Mouse (Mus musculus) A20 (cell line): ENCODE results near the gene Nutf2-ps1.

ENCODE experiments used
- DNase-seq: peaks from one replicate; pipeline ENCODE4 v3.0.0-alpha.2; 2011; ENCODE audit warnings: low read depth, low spot score

Gene Nutf2-ps1

DNA sequence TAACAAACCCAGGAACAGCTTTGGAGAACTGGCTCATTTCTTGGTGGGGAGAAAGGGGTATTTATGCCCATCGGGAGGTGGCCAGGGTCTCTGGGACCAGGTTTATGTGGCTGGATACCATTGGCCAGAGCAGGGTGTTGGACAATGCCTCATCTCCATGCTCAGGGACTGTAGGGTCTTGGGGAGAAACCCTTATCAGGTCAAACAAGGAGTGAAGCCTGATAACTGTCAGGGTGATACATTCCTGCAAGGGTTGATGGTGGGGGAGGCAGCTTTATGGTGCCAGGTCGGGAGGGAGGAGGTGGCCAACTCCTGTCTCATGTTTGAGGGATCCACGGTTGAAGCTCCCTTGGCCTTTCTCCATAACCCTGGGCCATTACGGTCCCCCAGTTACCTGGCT, 17.8 kb downstream of the Nutf2-ps1 start:
- DNase-seq = no peak

DNA sequence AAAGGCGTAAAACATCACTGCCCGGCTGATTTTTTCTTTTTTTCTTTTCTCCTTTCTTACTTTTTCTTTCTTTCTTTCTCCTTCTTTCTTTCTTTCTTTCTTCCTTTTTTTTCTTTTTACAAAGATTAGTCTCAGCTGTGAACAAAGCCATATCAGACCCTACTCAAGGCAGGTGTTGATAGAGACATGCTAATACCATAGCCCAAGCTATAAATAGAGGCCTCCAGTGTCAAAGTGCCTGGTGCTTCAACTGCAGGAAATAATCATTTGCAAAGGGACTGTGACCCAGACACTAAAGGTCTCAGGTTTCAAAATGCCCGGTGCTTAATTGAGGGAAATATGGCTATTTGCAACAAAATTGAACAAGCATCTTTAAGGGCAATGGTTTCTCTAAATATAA, 20.3 kb downstream of the Nutf2-ps1 start:
- DNase-seq = no peak

DNA sequence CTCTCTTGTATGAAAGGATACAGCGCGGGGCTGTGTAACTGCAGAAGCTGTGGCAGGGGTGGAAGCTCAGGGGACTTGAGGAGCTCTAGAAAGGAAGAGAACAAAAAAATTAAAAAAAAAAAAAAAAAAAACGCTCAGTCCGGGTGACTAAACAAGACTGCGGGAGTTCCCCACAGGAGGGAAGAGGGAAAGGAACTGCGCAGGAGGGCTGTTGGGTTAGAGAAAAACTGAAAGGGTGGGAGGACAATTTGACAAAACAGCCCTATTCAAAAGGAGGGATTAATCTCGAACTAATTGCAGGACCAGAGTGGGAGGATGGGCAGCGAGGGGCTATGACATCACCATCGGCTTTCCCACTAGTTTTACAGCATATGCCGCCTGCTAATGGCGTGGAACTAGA, 21.0 kb downstream of the Nutf2-ps1 start:
- DNase-seq = no peak

DNA sequence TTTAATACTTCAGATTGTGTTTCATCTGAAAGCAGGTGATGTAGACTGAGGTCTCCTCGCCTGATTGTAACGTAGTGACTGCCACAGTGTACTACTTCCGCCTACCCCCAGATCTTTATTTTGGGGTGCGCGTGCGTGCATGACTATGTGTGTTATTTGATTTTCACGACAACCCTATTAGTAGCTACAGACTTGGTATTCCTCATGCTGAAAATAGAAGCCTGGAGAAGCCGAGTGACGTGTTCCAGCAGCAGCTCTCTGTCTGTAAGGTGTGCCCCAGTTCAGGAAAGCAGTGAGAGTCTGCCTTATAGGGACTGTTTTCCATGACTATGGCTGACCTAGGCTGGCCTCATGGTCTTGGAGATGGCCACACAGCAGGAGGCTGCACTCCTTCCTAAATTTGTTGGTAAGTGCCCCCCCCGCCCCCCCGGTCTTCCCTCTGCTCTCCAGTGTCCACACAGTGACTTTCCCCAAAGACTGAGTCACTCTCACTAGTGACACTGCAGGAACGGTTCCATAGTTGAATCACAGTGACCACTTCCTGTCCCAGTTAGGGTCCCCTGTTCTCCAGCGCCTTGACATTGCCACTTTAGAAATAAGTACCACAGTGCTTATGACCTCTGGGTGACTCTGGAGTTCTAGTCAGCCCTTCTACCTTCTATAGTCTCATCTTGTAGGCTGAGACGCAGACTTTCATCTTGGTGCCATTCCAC, 23.1 kb downstream of the Nutf2-ps1 start:
- no peak for DNase-seq

DNA sequence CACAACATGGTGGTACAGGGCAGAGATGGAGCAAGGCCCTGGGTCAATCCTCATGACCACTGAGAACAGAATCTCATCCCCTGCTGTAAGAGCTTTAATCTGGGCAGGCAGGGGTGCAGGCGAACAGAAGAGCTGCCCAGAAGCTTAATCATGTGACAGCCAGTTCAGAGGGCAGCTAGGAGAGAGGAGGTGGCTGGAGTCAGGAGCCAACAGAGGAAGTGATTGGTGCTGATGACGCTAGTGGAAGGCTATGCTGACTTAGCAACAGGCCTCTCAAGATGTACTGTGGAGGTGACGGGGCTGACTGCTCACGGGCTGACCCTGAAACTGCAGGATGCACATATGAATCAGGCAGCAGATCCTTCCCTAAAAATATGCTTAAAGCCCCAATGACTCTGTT, 24.7 kb downstream of the Nutf2-ps1 start:
- DNase-seq = no peak

DNA sequence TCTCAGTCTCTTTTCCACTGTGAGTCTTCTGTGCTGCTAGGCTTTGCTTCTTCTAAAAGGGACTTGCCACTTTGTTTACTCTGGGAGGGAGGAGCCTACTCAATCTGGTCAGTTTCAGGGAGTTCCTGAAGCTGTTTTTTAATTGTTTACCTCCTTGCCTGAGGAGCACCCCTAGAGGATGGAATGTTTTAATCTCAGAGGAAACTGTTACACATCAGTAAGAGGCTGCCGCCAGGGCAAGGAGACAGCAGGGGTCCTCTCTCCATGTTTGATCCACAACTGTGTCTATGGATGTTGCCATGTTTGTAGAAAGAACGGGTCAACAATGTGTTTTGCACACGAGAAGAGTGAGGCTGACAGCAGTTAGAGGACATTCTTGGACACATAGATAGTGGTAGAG, 28.4 kb downstream of the Nutf2-ps1 start:
- no peak for DNase-seq

DNA sequence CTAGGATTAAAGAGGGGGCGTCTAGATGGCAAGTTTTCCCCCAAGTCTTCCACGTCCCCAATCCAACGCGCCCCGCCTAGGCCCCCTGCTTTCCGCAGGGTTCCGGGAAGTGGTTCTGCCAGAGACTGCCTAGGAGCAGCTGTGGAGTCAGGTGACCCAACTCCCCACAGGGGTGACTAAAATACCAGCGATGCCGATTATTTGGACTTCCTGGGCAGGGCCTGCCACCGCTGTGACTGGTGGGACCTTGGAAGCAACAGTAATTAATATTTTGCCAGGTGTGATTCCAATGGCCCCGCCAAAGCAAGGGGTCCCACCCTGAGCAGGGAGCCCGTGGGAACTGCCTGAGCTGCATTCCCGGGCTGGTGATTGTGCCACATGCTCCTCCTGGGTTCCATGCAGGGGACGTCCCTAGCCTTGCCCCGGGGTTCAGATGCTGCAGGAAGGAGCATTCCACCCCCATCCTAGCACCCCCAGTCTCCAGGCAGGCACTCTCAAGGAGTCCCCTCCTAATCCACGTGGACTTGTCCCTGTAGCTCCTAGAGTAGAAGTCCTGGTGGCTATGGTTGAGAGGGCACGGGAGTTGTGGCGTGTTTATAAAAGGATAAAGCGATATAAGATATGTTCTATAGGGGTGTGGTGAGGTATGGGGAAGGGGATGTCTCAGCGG, 31.5 kb downstream of the Nutf2-ps1 start:
- DNase-seq = no peak

DNA sequence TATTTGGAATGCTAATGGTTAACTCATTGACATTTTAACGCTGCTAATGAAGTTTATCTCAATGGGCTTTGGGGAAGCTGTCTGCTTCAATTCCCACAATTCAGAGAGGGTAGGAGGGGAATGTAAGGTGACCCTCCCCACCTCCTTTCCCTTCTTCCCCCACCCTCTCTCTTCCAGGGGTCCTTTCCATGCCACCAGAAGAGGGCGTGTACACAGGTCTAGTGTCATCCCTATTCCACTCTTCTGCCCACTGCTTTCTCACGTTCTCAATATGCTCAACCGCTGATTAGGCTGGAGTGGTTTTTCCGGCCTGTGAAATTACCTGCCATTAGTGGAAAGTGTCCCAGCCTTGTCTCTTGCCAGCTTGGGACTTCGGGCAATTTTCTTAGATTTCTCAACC, 32.0 kb downstream of the Nutf2-ps1 start:
- DNase-seq = no peak

DNA sequence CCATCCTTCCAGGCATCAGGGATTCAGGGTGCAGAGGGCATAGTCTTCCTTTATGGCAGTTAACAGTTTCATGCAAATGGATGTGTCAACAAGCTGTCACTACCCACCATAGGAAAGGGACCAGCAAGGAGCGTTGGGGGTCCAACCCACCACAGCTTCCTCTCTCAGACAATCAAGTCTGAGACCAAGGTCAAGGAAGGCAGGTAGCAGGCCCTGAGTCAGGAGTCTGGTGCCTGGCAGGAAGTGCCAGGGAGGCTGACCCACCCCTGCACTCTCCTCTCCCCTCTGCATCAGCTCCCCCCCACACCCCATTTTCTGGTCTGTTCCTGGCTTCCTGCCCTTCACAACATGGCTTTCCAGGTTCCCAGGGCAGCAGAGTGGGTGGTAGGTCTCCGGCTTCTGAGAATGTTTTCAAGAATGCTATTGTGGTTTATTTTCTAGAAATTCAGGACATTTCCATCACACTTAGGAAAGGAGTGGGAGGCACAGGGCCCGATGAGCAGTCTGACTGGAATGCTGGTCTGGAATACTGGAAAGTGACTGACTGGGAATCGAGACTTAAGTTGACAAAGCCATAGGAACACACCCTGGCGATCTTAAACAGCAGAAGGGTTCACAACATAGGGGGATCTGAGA, 33.8 kb downstream of the Nutf2-ps1 start:
- DNase-seq = no peak

DNA sequence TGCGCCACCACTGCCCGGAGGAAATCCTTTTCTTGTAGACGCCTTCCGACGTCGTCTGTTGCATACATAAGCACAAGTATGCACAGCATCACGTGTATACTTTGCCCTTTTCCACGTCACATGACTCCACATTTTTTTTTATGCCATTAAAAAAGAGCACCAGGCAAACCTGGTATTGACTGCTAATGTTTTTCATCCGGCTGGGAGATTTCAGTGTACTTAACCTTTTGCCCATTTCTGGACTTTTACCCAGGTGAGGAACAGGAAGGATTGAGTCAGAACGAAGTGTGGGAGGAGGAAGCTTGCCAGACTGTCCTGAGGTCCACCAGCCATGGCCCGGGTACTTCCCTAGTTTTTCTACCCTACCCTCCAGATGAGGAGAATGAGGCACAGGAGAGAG, 34.5 kb downstream of the Nutf2-ps1 start:
- DNase-seq = no peak

DNA sequence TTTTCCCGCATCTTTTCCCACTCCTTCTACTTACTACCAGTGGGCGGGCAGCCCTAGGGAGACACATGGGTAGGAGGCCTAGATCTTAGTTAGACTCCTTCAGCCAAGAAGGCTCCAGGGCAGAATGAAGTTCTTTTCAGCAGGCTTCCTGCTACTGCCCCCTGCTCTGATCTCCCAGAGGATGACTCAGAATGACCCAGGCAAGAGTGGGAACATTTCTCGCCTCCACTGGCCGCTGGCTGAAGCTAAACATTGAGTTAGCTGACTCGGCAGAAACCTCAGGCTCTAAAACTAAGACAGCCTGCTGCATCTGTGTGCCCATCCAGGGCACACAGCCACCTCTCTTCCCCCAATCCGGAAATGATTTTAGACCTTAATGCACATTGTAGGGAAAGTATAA, 36.1 kb downstream of the Nutf2-ps1 start:
- no peak for DNase-seq

DNA sequence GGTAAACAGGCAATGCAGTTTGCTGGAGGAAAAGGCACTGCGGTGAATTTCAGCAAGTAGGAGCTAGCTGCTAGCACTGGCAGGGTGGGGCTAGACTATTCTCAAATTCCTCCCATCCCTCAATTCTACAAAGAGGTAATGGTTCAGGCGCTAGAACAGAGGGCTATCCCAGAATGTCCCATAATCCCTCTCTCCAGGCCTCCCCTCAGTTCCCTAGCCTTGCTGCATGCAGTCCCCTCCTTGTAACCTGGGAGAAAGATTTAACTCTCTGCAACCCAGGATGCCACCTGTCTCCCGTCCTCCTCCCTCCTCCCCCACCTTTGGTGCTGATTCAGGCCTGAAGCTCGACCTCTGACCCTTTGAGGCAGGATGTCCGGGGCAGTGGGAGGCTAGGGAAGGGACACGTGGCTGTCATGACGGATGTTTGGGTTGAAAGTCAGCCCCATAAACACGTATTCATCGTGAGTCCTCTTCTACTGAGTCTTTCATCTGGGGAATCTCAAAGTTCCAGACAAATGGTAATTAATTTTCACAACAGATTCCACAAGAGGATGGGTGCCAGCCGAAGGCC, 36.6 kb downstream of the Nutf2-ps1 start:
- DNase-seq = no peak

DNA sequence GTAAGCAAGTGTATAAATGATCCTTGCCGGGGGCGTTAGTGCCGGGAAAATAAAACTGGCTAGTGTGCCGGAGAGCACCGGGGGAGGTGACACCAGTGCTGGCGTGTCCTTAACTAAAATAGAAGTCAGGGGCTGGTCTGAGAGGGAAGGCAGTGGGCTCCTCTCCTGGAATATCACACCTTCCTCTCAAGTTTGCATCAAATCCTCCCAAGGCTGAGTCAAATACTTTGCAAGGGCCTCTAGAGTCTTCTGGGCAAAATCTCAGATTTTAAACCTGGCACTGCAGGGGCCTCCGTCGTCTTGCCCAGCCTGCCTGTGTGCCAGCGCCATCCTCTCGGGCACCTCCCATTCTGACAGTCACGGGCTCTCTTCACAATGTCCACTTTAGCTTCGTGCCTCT, 37.9 kb downstream of the Nutf2-ps1 start:
- no peak for DNase-seq

DNA sequence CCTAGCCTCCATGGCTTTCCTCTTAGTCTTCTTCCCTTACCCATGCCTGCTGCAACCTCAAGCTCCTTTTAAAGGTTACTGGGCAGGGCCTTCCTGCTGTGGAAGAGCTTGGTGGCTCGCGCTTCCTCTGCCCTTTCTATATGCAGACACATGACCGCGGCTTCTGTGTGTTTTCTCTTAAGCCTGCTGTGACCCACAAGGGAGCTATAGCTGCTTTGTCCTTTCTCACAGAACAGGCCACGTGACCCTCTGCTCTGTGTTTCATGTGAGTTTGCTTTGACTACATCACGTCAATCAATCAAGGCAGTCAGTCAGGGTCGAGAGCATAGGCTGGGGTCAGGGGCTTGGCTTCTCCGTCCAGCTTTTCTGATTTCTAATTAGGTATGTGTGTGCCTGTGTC, 41.3 kb downstream of the Nutf2-ps1 start:
- no peak for DNase-seq

DNA sequence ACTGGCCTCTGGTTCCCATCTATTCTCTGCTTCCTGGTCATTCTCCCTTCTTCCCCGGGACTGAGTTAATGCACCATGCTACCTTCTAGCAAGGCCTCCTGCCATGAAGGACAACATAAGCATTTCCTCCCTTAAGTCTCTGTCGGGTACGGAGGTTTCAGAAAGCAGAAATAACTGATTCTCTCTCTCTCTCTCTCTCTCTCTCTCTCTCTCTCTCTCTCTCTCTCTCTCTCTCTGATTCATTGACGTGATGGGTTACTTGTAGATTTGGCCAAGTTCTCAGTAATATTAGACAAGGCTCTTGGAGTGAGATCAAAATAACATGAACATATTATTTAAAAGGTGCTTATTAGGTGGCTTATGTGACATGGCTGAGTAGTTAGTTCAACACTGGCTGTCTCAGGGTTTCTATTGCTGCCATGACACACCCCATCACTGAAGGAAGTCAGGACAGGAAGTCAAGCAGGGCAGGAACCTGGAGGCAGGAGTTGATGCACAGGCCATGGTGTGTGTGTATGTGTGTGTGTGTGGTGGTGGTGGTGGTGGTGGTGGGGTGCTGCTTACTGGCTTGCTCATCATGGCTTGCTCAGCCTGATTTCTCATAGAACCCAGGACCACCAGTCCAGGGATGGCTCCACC, 43.8 kb downstream of the Nutf2-ps1 start:
- no peak for DNase-seq

DNA sequence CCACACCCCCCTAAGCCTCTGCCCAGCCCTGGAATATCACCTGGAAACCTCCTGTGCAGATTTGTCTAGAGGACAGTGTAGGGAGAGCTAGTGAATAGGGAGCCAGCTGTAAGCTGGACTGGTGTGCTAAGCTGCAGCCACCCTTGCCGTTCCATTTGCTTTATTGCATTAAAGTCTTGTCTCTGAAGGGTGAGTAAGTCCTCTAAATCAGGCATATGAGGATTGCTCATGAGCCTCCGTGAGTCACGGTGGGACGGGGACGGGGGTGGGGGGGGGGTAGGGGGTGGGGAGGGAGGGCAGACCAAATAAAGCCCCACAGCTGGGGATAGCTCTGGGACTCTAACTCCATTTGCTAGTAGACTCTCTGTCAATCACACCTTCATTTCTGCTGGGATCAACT, 45.3 kb downstream of the Nutf2-ps1 start:
- no peak for DNase-seq

DNA sequence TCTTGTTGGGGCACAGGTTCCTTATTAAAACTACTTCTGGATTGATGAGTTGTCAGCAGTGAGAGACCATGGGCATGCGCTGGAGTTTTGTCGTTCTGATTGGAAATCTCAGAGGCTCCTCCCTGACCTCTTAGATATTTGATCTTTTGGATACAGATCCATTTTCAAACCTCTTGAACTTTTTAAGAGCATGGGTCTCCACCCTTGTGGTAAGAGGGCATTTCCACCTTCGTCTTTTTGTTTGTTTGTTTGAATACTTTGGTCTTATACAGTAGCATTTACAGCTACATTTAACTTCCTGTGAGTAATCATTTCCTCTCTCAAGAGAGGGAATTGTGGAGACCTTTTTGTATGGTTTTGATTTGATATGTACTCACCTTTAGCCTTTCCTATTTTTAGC, 49.6 kb downstream of the Nutf2-ps1 start:
- no peak for DNase-seq

DNA sequence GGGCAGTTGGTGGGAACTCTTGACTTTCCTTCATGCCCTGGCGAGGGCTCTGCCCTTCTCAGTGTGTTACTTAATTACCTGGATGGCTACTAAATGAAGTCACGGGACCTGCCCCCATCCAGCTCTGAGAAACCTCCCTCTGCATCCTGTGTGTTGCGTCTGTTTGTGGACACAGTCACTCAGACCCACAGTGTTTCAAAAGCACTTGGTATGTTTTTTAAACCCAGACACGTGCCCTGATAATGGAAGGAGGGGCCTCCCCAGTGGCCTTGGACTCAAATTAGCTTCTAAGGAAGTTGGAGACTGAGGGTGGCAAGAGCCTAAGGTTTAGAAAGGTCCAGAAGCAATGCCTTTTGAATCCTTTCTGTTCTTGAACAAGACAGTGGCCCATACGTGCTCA, 50.1 kb downstream of the Nutf2-ps1 start:
- DNase-seq = no peak
